Mouse (Mus musculus) spleen, adult 2 months (tissue): Measurements from ENCODE around the gene Gca.

Source experiments
- CTCF ChIP-seq: fragments of 200-500 bp; IDR thresholded peaks from 2 replicates; pipeline ENCODE4 v1.5.1; 2011; ENCODE audit warnings: mild to moderate bottlenecking, inconsistent platforms; ENCODE audit not compliant: insufficient read depth, insufficient read length, insufficient replicate concordance; ENCODE audit errors: extremely low read depth
- POLR2A ChIP-seq: fragments of 200-500 bp; IDR thresholded peaks from 2 replicates; pipeline ENCODE4 v1.6.1; 2011; ENCODE audit warnings: low read depth, low read length, inconsistent platforms

- TF ChIP-seq CTCF (no peak), POLR2A (no peak)
Observed at GRCm38 (mm10) chr2:62727732-62728131, 63.6 kb downstream of the Gca start.
